Mouse (Mus musculus) CH12.LX (cell line): Measurements from ENCODE around the gene Ktn1. TPM values are rescaled to one million over a fixed set of nuclear protein-coding genes. Genes with fewer than 3 reads are reported as not detected.

Experiments used
- DNase-seq: peaks from one replicate; pipeline ENCODE4 v3.0.0-alpha.2; 2013; ENCODE audit errors: extremely low read depth
- H3K27ac ChIP-seq: 2 replicates; pipeline ENCODE4 v1.5.1; 2012; ENCODE audit warnings: low read depth, mild to moderate bottlenecking, control low read depth, moderate library complexity; ENCODE audit not compliant: insufficient read depth
- H3K27me3 ChIP-seq: replicated peaks from 2 replicates; pipeline ENCODE3; 2012; ENCODE audit warnings: inconsistent platforms
- H3K36me3 ChIP-seq, 2 experiments: replicated peaks in 1 of 2; 2 replicates each; pipeline versions ENCODE3 to v1.6.1; 2012; ENCODE audit warnings: inconsistent platforms in 1 of 2, low read length in 1 of 2, mild to moderate bottlenecking in 1 of 2, mixed read lengths in 1 of 2, moderate library complexity in 1 of 2; ENCODE audit not compliant: control insufficient read depth in 1 of 2, insufficient read depth in 1 of 2
- H3K4me1 ChIP-seq, 2 experiments: 2 replicates each; pipeline ENCODE4 v1.6.1; 2012; ENCODE audit warnings: inconsistent platforms in 1 of 2, moderate library complexity in 1 of 2; ENCODE audit not compliant: insufficient read depth in 2 of 2, control insufficient read depth in 1 of 2
- H3K4me2 ChIP-seq: 2 replicates; pipeline ENCODE4 v1.6.1; 2012; ENCODE audit warnings: low read depth, mild to moderate bottlenecking, control low read depth; ENCODE audit not compliant: poor library complexity, insufficient read depth, severe bottlenecking
- H3K4me3 ChIP-seq, 3 experiments: fragments of 150-350 bp in 1 of 3; sonication (generic) in 1 of 3; replicated peaks in 1 of 3; 2 replicates each; pipeline versions ENCODE3 to v1.5.1; 2011 to 2012; ENCODE audit warnings: low read depth in 2 of 3, low read length in 2 of 3, mild to moderate bottlenecking in 2 of 3, moderate library complexity in 2 of 3, control low read depth in 1 of 3, improper control_type of control experiment in 1 of 3, inconsistent platforms in 1 of 3, mixed read lengths in 1 of 3; ENCODE audit not compliant: poor library complexity in 1 of 3
- H3K79me2 ChIP-seq: replicated peaks from 2 replicates; pipeline ENCODE4 v1.6.1; 2012; ENCODE audit warnings: mild to moderate bottlenecking, moderate library complexity; ENCODE audit not compliant: control insufficient read depth, poor library complexity, insufficient read depth, severe bottlenecking; ENCODE audit errors: extremely low read depth
- H3K9ac ChIP-seq: 2 replicates; pipeline ENCODE4 v1.6.1; 2012; ENCODE audit warnings: low read depth, mild to moderate bottlenecking, control low read depth, moderate library complexity; ENCODE audit not compliant: insufficient read depth
- H3K9me3 ChIP-seq: replicated peaks from 2 replicates; pipeline ENCODE3; 2012; ENCODE audit warnings: low read length, inconsistent platforms, mixed read lengths
- CHD1 ChIP-seq: IDR thresholded peaks from 2 replicates; pipeline ENCODE4 v1.6.1; 2012; ENCODE audit warnings: low read depth, low read length, improper control_type of control experiment, inconsistent platforms
- CHD2 ChIP-seq: IDR thresholded peaks from 2 replicates; pipeline ENCODE4 v1.6.1; 2011; ENCODE audit warnings: low read length, improper control_type of control experiment
- E2F4 ChIP-seq: IDR thresholded peaks from 2 replicates; pipeline ENCODE4 v1.6.1; 2011; ENCODE audit warnings: low read depth, low read length, improper control_type of control experiment; ENCODE audit not compliant: insufficient replicate concordance
- ELF1 ChIP-seq: IDR thresholded peaks from 2 replicates; pipeline ENCODE4 v1.6.1; 2014; ENCODE audit warnings: low read depth, mild to moderate bottlenecking, inconsistent platforms, low read length, improper control_type of control experiment
- GABPA ChIP-seq: IDR thresholded peaks from 2 replicates; pipeline ENCODE4 v1.6.1; 2012; ENCODE audit warnings: low read depth, low read length, improper control_type of control experiment, inconsistent platforms; ENCODE audit not compliant: insufficient replicate concordance
- HCFC1 ChIP-seq: IDR thresholded peaks from 2 replicates; pipeline ENCODE4 v1.6.1; 2012; ENCODE audit warnings: low read depth, mild to moderate bottlenecking, inconsistent platforms, low read length, improper control_type of control experiment
- IRF4 ChIP-seq: IDR thresholded peaks from 2 replicates; pipeline ENCODE4 v1.6.1; 2014; ENCODE audit warnings: low read depth, mild to moderate bottlenecking, inconsistent platforms, low read length, improper control_type of control experiment
- JUN ChIP-seq: IDR thresholded peaks from 2 replicates; pipeline ENCODE4 v1.6.1; 2011; ENCODE audit warnings: low read depth, mild to moderate bottlenecking, low read length, improper control_type of control experiment, moderate library complexity; ENCODE audit not compliant: insufficient read depth
- JUND ChIP-seq: conservative IDR thresholded peaks from 2 replicates; pipeline ENCODE4 v1.6.1; 2011; ENCODE audit warnings: low read depth, low read length, improper control_type of control experiment
- KAT2A ChIP-seq: IDR thresholded peaks from 2 replicates; pipeline ENCODE4 v1.6.1; 2012; ENCODE audit warnings: low read length, improper control_type of control experiment, inconsistent platforms; ENCODE audit not compliant: insufficient replicate concordance
- MAFK ChIP-seq: IDR thresholded peaks from 2 replicates; pipeline ENCODE4 v1.6.1; 2011; ENCODE audit warnings: low read length, improper control_type of control experiment; ENCODE audit not compliant: insufficient replicate concordance
- MYC ChIP-seq: IDR thresholded peaks from 2 replicates; pipeline ENCODE4 v1.6.1; 2011; ENCODE audit warnings: low read depth, mild to moderate bottlenecking, improper control_type of control experiment, low read length
- NELFE ChIP-seq: IDR thresholded peaks from 2 replicates; pipeline ENCODE4 v1.6.1; 2011; ENCODE audit warnings: low read depth, low read length, improper control_type of control experiment
- POLR2AphosphoS2 ChIP-seq: IDR thresholded peaks from 2 replicates; pipeline ENCODE4 v1.6.1; 2011; ENCODE audit warnings: low read depth, low read length, improper control_type of control experiment
- RAD21 ChIP-seq: IDR thresholded peaks from 2 replicates; pipeline ENCODE4 v1.6.1; 2011; ENCODE audit warnings: low read depth, mild to moderate bottlenecking, low read length, improper control_type of control experiment, moderate library complexity
- RCOR1 ChIP-seq: conservative IDR thresholded peaks from 2 replicates; pipeline ENCODE4 v1.6.1; 2012; ENCODE audit warnings: low read depth, mild to moderate bottlenecking, inconsistent platforms, low read length, improper control_type of control experiment
- SIN3A ChIP-seq: IDR thresholded peaks from 2 replicates; pipeline ENCODE4 v1.6.1; 2012; ENCODE audit warnings: low read length, improper control_type of control experiment, inconsistent platforms
- SMC3 ChIP-seq: IDR thresholded peaks from 2 replicates; pipeline ENCODE4 v1.6.1; 2011; ENCODE audit warnings: low read depth, low read length, improper control_type of control experiment
- TBP ChIP-seq: conservative IDR thresholded peaks from 2 replicates; pipeline ENCODE4 v1.6.1; 2011; ENCODE audit warnings: low read depth, low read length, improper control_type of control experiment
- UBTF ChIP-seq: IDR thresholded peaks from 2 replicates; pipeline ENCODE4 v1.6.1; 2012; ENCODE audit warnings: low read depth, mild to moderate bottlenecking, inconsistent platforms, low read length, improper control_type of control experiment, moderate library complexity
- USF1 ChIP-seq: IDR thresholded peaks from 2 replicates; pipeline ENCODE4 v1.6.1; 2014; ENCODE audit warnings: low read depth, mild to moderate bottlenecking, inconsistent platforms, low read length, improper control_type of control experiment
- USF2 ChIP-seq: conservative IDR thresholded peaks from 2 replicates; pipeline ENCODE4 v1.6.1; 2011; ENCODE audit warnings: low read depth, low read length, improper control_type of control experiment
- ZC3H11A ChIP-seq: IDR thresholded peaks from 2 replicates; pipeline ENCODE4 v1.6.1; 2012; ENCODE audit warnings: low read depth, mild to moderate bottlenecking, inconsistent platforms, low read length, improper control_type of control experiment
- ZKSCAN1 ChIP-seq: IDR thresholded peaks from 2 replicates; pipeline ENCODE4 v1.6.1; 2012; ENCODE audit warnings: low read depth, inconsistent platforms, low read length, improper control_type of control experiment, borderline replicate concordance
- dilution Hi-C: fragments of 300-500 bp; cut with MboI; formaldehyde crosslinking; loops from 2 replicates; pipeline ENCODE4 v1.14.3; 2020; ENCODE audit warnings: low sequenced_read_pairs; ENCODE audit not compliant: extremely low pct_unique_long_range_greater_than_20kb, extremely low pct_ligation_motif_present
- in situ Hi-C: fragments of 300-500 bp; cut with MboI; formaldehyde crosslinking; loops from 3 replicates; pipeline ENCODE4 v1.14.3; 2019; ENCODE audit warnings: low sequenced_read_pairs, low pct_ligation_motif_present, low pct_unique_long_range_greater_than_20kb, mixed read lengths
- polyA plus RNA-seq: library from polyadenylated mRNA; unstranded; fragments of >175 nt; gene quantifications from 2 replicates; pipeline ENCODE4 v1.2.1, GENCODE M21; 2012; ENCODE audit warnings: low read depth; ENCODE audit not compliant: insufficient read length
- total RNA-seq, 2 experiments: library from RNA; depleted of rRNA; stranded (reverse); fragments of 300-350 nt in 1 of 2; fragments of >200 nt in 1 of 2; gene quantifications; 2 replicates each; pipeline ENCODE4 v1.2.3; 2012 to 2014

Ktn1 gene
- total and polyA plus RNA-seq, 3 experiments, result 23.2 to 56.5 (median 25.6) TPM

- Histone ChIP-seq H3K27ac (no peak overlapping the region), H3K79me2 (no peaks in the 10 kb centered on the region), H3K36me3 (peaks cover 24 to 70% of the 10 kb centered on the region in 2 experiments), H3K9me3 (no peaks in the 10 kb centered on the region), H3K9ac (no peak overlapping the region), H3K27me3 (no peaks in the 10 kb centered on the region), H3K4me1 (no peaks in the 10 kb centered on the region), H3K4me2 (no peak overlapping the region), H3K4me3 (no peak overlapping the region)
- dilution Hi-C loops (no loop called here), in situ Hi-C loops (no loop called here)
- TF ChIP-seq USF1 (no peak), UBTF (no peak), CHD2 (no peak), RCOR1 (no peak), IRF4 (no peak), SMC3 (no peak), RAD21 (no peak)
- DNase-seq, result no peak
Measured at GRCm38 (mm10) chr14:47699126-47699525, 50.9 kb downstream of the Ktn1 start.

- no peak for DNase-seq
- H3K4me3 ChIP-seq, result no peak overlapping the region
- no peaks in the 10 kb centered on the region for H3K4me1 ChIP-seq
- no peak overlapping the region for H3K27ac ChIP-seq
- H3K4me2 ChIP-seq, result no peak overlapping the region
- dilution Hi-C loops, result no loop called here
- H3K9me3 ChIP-seq, result no peaks in the 10 kb centered on the region
- H3K79me2 ChIP-seq, result no peaks in the 10 kb centered on the region
- no peak overlapping the region for H3K9ac ChIP-seq
- peaks cover 44 to 80% of the 10 kb centered on the region in 2 experiments for H3K36me3 ChIP-seq
- in situ Hi-C loops, result no loop called here
- no peaks in the 10 kb centered on the region for H3K27me3 ChIP-seq
- TF ChIP-seq POLR2AphosphoS2, result no peak
- TF ChIP-seq KAT2A, result no peak
- TF ChIP-seq, all 38 proteins: peak for 0
Measured at GRCm38 (mm10) chr14:47709546-47709945, 61.3 kb downstream of the Ktn1 start.

GRCm38 (mm10) chr14:47715771-47716170 is 67.5 kb downstream of the Ktn1 start:
- H3K4me2 ChIP-seq, result no peak overlapping the region
- H3K36me3 ChIP-seq, result peaks cover 28 to 69% of the 10 kb centered on the region in 2 experiments
- no peak overlapping the region for H3K9ac ChIP-seq
- H3K27me3 ChIP-seq, result no peaks in the 10 kb centered on the region
- no peak for DNase-seq
- no peaks in the 10 kb centered on the region for H3K4me1 ChIP-seq
- H3K4me3 ChIP-seq, result no peak overlapping the region
- dilution Hi-C loops, result no loop called here
- no peak overlapping the region for H3K27ac ChIP-seq
- in situ Hi-C loops, result no loop called here
- no peaks in the 10 kb centered on the region for H3K79me2 ChIP-seq
- no peaks in the 10 kb centered on the region for H3K9me3 ChIP-seq
- TF ChIP-seq RAD21 (no peak), E2F4 (no peak), JUN (no peak), NELFE (no peak), POLR2AphosphoS2 (no peak), ELF1 (no peak), RCOR1 (no peak), HCFC1 (no peak), TBP (no peak), CHD1 (no peak), ZKSCAN1 (no peak), GABPA (no peak), ZC3H11A (no peak), JUND (no peak), USF1 (no peak), MAFK (no peak), SIN3A (no peak), MYC (no peak), USF2 (no peak), IRF4 (no peak)
